Mouse (Mus musculus) lung, postnatal 4 days (tissue): ENCODE data around the gene Mrps36.
"Not testable (repeated sequence)": the region's sequence is repeated elsewhere in the genome, so short reads cannot be mapped to it uniquely, and the experiment has no call there.

Experiments used
- DNase-seq, 2 experiments: peaks; one replicate each; pipeline ENCODE4 v3.0.0; 2021

The Mrps36 gene

GRCm38 (mm10) chr13:100731462-100732046, 12.9 kb downstream of the Mrps36 start:
- DNase-seq = not testable (repeated sequence)

- peak; percentile 95 to 97 for DNase-seq
These were observed 13.6 kb downstream of the Mrps36 start, which contains the start of gene Cdk7 for GRCm38 (mm10) chr13:100730861-100731176. Gene Cdk7 (minus strand): TSS chr13:100730939.

- peak; percentile 17 to 22 for DNase-seq
These were observed 14.2 kb downstream of the Mrps36 start for GRCm38 (mm10) chr13:100730153-100730860.

GRCm38 (mm10) chr13:100728530-100728929, 15.9 kb downstream of the Mrps36 start:
- DNase-seq = not testable (repeated sequence)

GRCm38 (mm10) chr13:100728086-100728485, 16.4 kb downstream of the Mrps36 start:
- DNase-seq = no peak

- no peak for DNase-seq
These were observed 19.3 kb downstream of the Mrps36 start for GRCm38 (mm10) chr13:100725194-100725593.

- DNase-seq = no peak
These were observed 20.3 kb downstream of the Mrps36 start for GRCm38 (mm10) chr13:100724051-100724754.

GRCm38 (mm10) chr13:100721656-100722055, 22.8 kb downstream of the Mrps36 start:
- no peak for DNase-seq

GRCm38 (mm10) chr13:100715467-100715866, 29.0 kb downstream of the Mrps36 start:
- no peak for DNase-seq

- DNase-seq = no peak
These were observed 38.3 kb downstream of the Mrps36 start for GRCm38 (mm10) chr13:100706206-100706605.

- DNase-seq = no peak
These were observed 41.0 kb downstream of the Mrps36 start for GRCm38 (mm10) chr13:100703468-100703867.

GRCm38 (mm10) chr13:100698866-100699265, 45.6 kb downstream of the Mrps36 start:
- DNase-seq = no peak

- DNase-seq = no peak
These were observed 46.9 kb downstream of the Mrps36 start for GRCm38 (mm10) chr13:100697541-100697940.

- no peak for DNase-seq
These were observed 56.9 kb downstream of the Mrps36 start for GRCm38 (mm10) chr13:100687513-100687912.
